Mouse (Mus musculus) CD4-positive, CD25-positive, alpha-beta regulatory T cell, adult 2 months (primary cell): Measurements from ENCODE around the gene Neurod4.
"Not testable (repeated sequence)": the region's sequence is repeated elsewhere in the genome, so short reads cannot be mapped to it uniquely, and the experiment has no call there.

Experiments
- DNase-seq: peaks from one replicate; pipeline ENCODE4 v3.0.0-alpha.2; 2012; ENCODE audit warnings: low read depth, low spot score

Gene Neurod4

GRCm38 (mm10) chr10:130280066-130280465, at the start of gene Neurod4:
Gene Neurod4 (minus strand): TSS chr10:130280240.
- no peak for DNase-seq

- no peak for DNase-seq
Measured at GRCm38 (mm10) chr10:130324243-130324642, 44.2 kb upstream of the Neurod4 start.

GRCm38 (mm10) chr10:130322637-130323036, 42.6 kb upstream of the Neurod4 start, which contains the start of gene Tespa1:
Gene Tespa1 (plus strand): TSS chr10:130322870.
- peak; percentile 87 for DNase-seq

- DNase-seq, result no peak
Measured at GRCm38 (mm10) chr10:130322062-130322461, 42.0 kb upstream of the Neurod4 start.

GRCm38 (mm10) chr10:130320715-130321114, 40.7 kb upstream of the Neurod4 start:
- DNase-seq, result no peak

- DNase-seq, result no peak
Measured at GRCm38 (mm10) chr10:130318720-130319119, 38.7 kb upstream of the Neurod4 start.

- DNase-seq, result no peak
Measured at GRCm38 (mm10) chr10:130315846-130316245, 35.8 kb upstream of the Neurod4 start.

GRCm38 (mm10) chr10:130314110-130314829, 34.2 kb upstream of the Neurod4 start:
- peak; percentile 13 for DNase-seq

- peak; percentile 89 for DNase-seq
Measured at GRCm38 (mm10) chr10:130313531-130313930, 33.5 kb upstream of the Neurod4 start.

- peak; percentile 60 for DNase-seq
Measured at GRCm38 (mm10) chr10:130311534-130312227, 31.6 kb upstream of the Neurod4 start.

GRCm38 (mm10) chr10:130304138-130304537, 24.1 kb upstream of the Neurod4 start:
- not testable (repeated sequence) for DNase-seq

GRCm38 (mm10) chr10:130298748-130299147, 18.7 kb upstream of the Neurod4 start:
- peak; percentile 66 for DNase-seq

- no peak for DNase-seq
Measured at GRCm38 (mm10) chr10:130293741-130294408, 13.8 kb upstream of the Neurod4 start.

GRCm38 (mm10) chr10:130288007-130288406, 8.0 kb upstream of the Neurod4 start:
- no peak for DNase-seq

GRCm38 (mm10) chr10:130287201-130287600, 7.2 kb upstream of the Neurod4 start:
- no peak for DNase-seq

- no peak for DNase-seq
Measured at GRCm38 (mm10) chr10:130281982-130282449, 2.0 kb upstream of the Neurod4 start.

GRCm38 (mm10) chr10:130276496-130276895, 3.5 kb downstream of the Neurod4 start:
- no peak for DNase-seq

- DNase-seq, result no peak
Measured at GRCm38 (mm10) chr10:130275759-130276158, 4.3 kb downstream of the Neurod4 start.

GRCm38 (mm10) chr10:130263203-130263602, 16.8 kb downstream of the Neurod4 start:
- DNase-seq, result no peak

GRCm38 (mm10) chr10:130259483-130259882, 20.6 kb downstream of the Neurod4 start:
- no peak for DNase-seq

GRCm38 (mm10) chr10:130244271-130244670, 35.8 kb downstream of the Neurod4 start:
- no peak for DNase-seq
